ENCODE assay signal across 8 mouse cellular contexts in the genomic region with DNA sequence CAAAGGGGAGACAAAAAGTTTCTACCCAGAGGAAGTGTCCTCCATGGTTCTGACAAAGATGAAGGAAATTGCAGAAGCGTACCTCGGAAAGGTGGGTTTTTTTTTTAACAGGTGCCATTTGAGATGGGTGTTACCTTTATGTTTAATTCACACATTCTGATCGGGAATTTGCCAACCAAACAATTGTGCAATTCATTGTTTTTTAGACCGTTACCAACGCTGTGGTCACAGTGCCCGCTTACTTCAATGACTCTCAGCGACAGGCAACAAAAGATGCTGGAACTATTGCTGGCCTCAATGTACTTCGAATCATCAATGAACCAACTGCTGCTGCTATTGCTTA. TPM values are rescaled to one million over a fixed set of nuclear protein-coding genes. Genes with fewer than 3 reads are reported as not detected.
DNase-seq lines count a peak whose midpoint lies in the region; ATAC-seq and TF ChIP-seq lines count a peak whose summit lies in the region.
"Not testable (repeated sequence)": the region's sequence is repeated elsewhere in the genome, so short reads cannot be mapped to it uniquely, and the experiment has no call there.

No protein-coding gene starts in this region.

- H3K4me3 ChIP-seq in cerebellum, adult 2 months (replicated peaks; ENCODE audit: insufficient read depth, low read depth, low read length), result peak overlapping the region; percentile 43
- H3K4me3 ChIP-seq in forebrain, embryonic 13.5 days, result peak overlapping the region; percentile 94
- H3K4me3 ChIP-seq in heart, postnatal 0 days (ENCODE audit: low read depth, low read length), result peak overlapping the region; percentile 95
- peak overlapping the region; percentile 98 for H3K4me3 ChIP-seq in kidney, adult 2 months (ENCODE audit: insufficient read depth, low read depth, low read length)
- peak overlapping the region; percentile 99 for H3K4me3 ChIP-seq in liver, embryonic 11.5 days (ENCODE audit: low read depth, low read length)
- peak overlapping the region; percentile 94 for H3K4me3 ChIP-seq in midbrain, embryonic 10.5 days
- peak overlapping the region; percentile 69 for H3K4me3 ChIP-seq in olfactory bulb, adult 2 months (ENCODE audit: insufficient read depth, low read depth, low read length)

- TF ChIP-seq POLR2A in cerebellum, adult 2 months (IDR thresholded peaks at IDR 0.05; ENCODE audit: borderline replicate concordance, insufficient read depth, low read length); kidney, adult 2 months (IDR thresholded peaks at IDR 0.05; ENCODE audit: low read depth, low read length); olfactory bulb, adult 2 months (IDR thresholded peaks at IDR 0.05; ENCODE audit: insufficient read depth, low read depth, low read length): not testable (repeated sequence)

- not testable (repeated sequence) for TF ChIP-seq CTCF in cerebellum, adult 2 months (IDR thresholded peaks at IDR 0.05; ENCODE audit: borderline replicate concordance, insufficient read depth, low read depth, low read length); heart, postnatal 0 days (IDR thresholded peaks at IDR 0.05; ENCODE audit: low read depth); kidney, adult 2 months (conservative IDR thresholded peaks at IDR 0.05; ENCODE audit: insufficient read depth, insufficient read length, low read depth, low read length); olfactory bulb, adult 2 months (IDR thresholded peaks at IDR 0.05; ENCODE audit: insufficient read depth, low read depth, low read length)

- not testable (repeated sequence) for ATAC-seq in forebrain, embryonic 13.5 days; heart, postnatal 0 days (ENCODE audit: insufficient read depth, low read depth); liver, embryonic 11.5 days (replicated peaks; ENCODE audit: low FRiP score)

- not testable (repeated sequence) for H3K27ac ChIP-seq in cerebellum, adult 2 months (ENCODE audit: insufficient read depth, low read length); forebrain, embryonic 13.5 days; heart, postnatal 0 days (ENCODE audit: low read depth); kidney, adult 2 months (ENCODE audit: insufficient read depth, low read depth, low read length); midbrain, embryonic 10.5 days (replicated peaks); olfactory bulb, adult 2 months (ENCODE audit: insufficient read depth, low read depth, low read length)
- peak overlapping the region; percentile 99 for H3K27ac ChIP-seq in liver, embryonic 11.5 days (ENCODE audit: low read depth, low read length)

- H3K4me2 ChIP-seq in forebrain, embryonic 13.5 days, result peak overlapping the region; percentile 69
- H3K4me2 ChIP-seq in heart, postnatal 0 days (ENCODE audit: low read depth, low read length), result peak overlapping the region; percentile 88
- peak overlapping the region; percentile 78 for H3K4me2 ChIP-seq in liver, embryonic 11.5 days

- TF ChIP-seq EP300 in heart, postnatal 0 days (IDR thresholded peaks at IDR 0.05; ENCODE audit: low read depth), result not testable (repeated sequence)

- peak overlapping the region; percentile 98 for H3K9ac ChIP-seq in forebrain, embryonic 13.5 days
- 0 out of 2 replicates have a peak overlapping the region, but pooled peaks have one; percentile 97 for H3K9ac ChIP-seq in heart, postnatal 0 days (replicated peaks; ENCODE audit: low read depth, low read length)
- peak overlapping the region; percentile 100 for H3K9ac ChIP-seq in liver, embryonic 11.5 days (ENCODE audit: low read depth, low read length)

- peak; percentile 39 for DNase-seq in 3T3-L1 (ENCODE audit: low read depth, low spot score)
- DNase-seq in cerebellum, adult 2 months; heart, postnatal 0 days (ENCODE audit: low spot score); kidney, adult 2 months; liver, embryonic 11.5 days (ENCODE audit: low spot score); midbrain, embryonic 10.5 days (ENCODE audit: low spot score): not testable (repeated sequence)

- not testable (repeated sequence) for H3K27me3 ChIP-seq in cerebellum, adult 2 months (ENCODE audit: control insufficient read depth, insufficient read depth, low read length); forebrain, embryonic 13.5 days; heart, postnatal 0 days (ENCODE audit: control insufficient read depth, insufficient read depth, low read length); kidney, adult 2 months (replicated peaks; ENCODE audit: control insufficient read depth, insufficient read depth, low read length); liver, embryonic 11.5 days (replicated peaks; ENCODE audit: control insufficient read depth, insufficient read depth, low read length); midbrain, embryonic 10.5 days (ENCODE audit: low read depth, poor library complexity, severe bottlenecking)

- H3K4me1 ChIP-seq in cerebellum, adult 2 months (ENCODE audit: control insufficient read depth, insufficient read depth, low read length), result peaks cover 18% of the 10 kb centered on the region
- peaks cover 54% of the 10 kb centered on the region for H3K4me1 ChIP-seq in forebrain, embryonic 13.5 days
- peaks cover 21% of the 10 kb centered on the region for H3K4me1 ChIP-seq in heart, postnatal 0 days (ENCODE audit: control insufficient read depth, insufficient read depth)
- H3K4me1 ChIP-seq in kidney, adult 2 months (ENCODE audit: control insufficient read depth, insufficient read depth, low read length), result peaks cover 17% of the 10 kb centered on the region
- peaks cover 22% of the 10 kb centered on the region for H3K4me1 ChIP-seq in liver, embryonic 11.5 days (replicated peaks; ENCODE audit: control insufficient read depth, insufficient read depth, low read length)
- peaks cover 67% of the 10 kb centered on the region for H3K4me1 ChIP-seq in midbrain, embryonic 10.5 days
- H3K4me1 ChIP-seq in olfactory bulb, adult 2 months (ENCODE audit: control insufficient read depth, insufficient read depth, low read length), result not testable (repeated sequence)

- H3K36me3 ChIP-seq in forebrain, embryonic 13.5 days (ENCODE audit: poor library complexity, severe bottlenecking), result peaks cover 42% of the 10 kb centered on the region
- H3K36me3 ChIP-seq in heart, postnatal 0 days (replicated peaks; ENCODE audit: control insufficient read depth, insufficient read depth, low read length), result peaks cover 46% of the 10 kb centered on the region
- H3K36me3 ChIP-seq in kidney, adult 2 months (ENCODE audit: control insufficient read depth, insufficient read depth, low read length), result peaks cover 24% of the 10 kb centered on the region
- peaks cover 18% of the 10 kb centered on the region for H3K36me3 ChIP-seq in liver, embryonic 11.5 days (ENCODE audit: control insufficient read depth, insufficient read depth, low read length)
- H3K36me3 ChIP-seq in midbrain, embryonic 10.5 days, result peaks cover 55% of the 10 kb centered on the region

- 1% methylated on average over 8 of the region's 8 CpGs for WGBS in cerebellum, adult 2 months
- WGBS in forebrain, embryonic 13.5 days, result 2% methylated on average over 8 of the region's 8 CpGs
- 2% methylated on average over 8 of the region's 8 CpGs for WGBS in heart, postnatal 0 days
- 1% methylated on average over 8 of the region's 8 CpGs for WGBS in kidney, adult 2 months
- 4% methylated on average over 8 of the region's 8 CpGs for WGBS in liver, embryonic 11.5 days
- WGBS in midbrain, embryonic 10.5 days, result 7% methylated on average over 8 of the region's 8 CpGs
- WGBS in olfactory bulb, adult 2 months, result under 1% methylated on average over 8 of the region's 8 CpGs

- H3K9me3 ChIP-seq in forebrain, embryonic 13.5 days (replicated peaks); heart, postnatal 0 days (replicated peaks; ENCODE audit: control insufficient read depth, low read length); liver, embryonic 11.5 days (ENCODE audit: control insufficient read depth, low read length); midbrain, embryonic 10.5 days (replicated peaks): not testable (repeated sequence)

RNA-seq across cellular contexts. Expression of gene Hspa8, which starts 1.7 kb away (rescaled TPM):
- 2,645 and 2,703 TPM in 2 replicates for polyA plus RNA-seq in cerebellum, adult 2 months (2012; rRNA removed)
- 3,030 and 3,122 TPM in 2 replicates for polyA plus RNA-seq in forebrain, embryonic 13.5 days (2015; fragmentation: Nextera tagmentation; extraction: Ambion mirVana)
- total RNA-seq in heart, postnatal 0 days (2014; rRNA removed; ENCODE audit: low replicate concordance), result 2,627 and 2,715 TPM in 2 replicates
- polyA plus RNA-seq in heart, postnatal 0 days (2015; fragmentation: Nextera tagmentation; extraction: Ambion mirVana), result 1,298 and 1,386 TPM in 2 replicates
- 3,384 and 3,621 TPM in 2 replicates for polyA plus RNA-seq in kidney, adult 2 months (2012; rRNA removed)
- 3,603 and 3,888 TPM in 2 replicates for polyA plus RNA-seq in liver, embryonic 11.5 days (2014; fragmentation: Nextera tagmentation; extraction: Ambion mirVana)
- polyA plus RNA-seq in midbrain, embryonic 10.5 days (2016; fragmentation: Nextera tagmentation; extraction: Ambion mirVana), result 3,165 and 3,904 TPM in 2 replicates
- 1,623 and 1,837 TPM in 2 replicates for polyA plus RNA-seq in olfactory bulb, adult 2 months (2012; ENCODE audit: insufficient read depth, insufficient read length, low replicate concordance, missing spikeins)

Comparison
In these comparisons a context has a peak if more than half of its experiments do, and no peak if none do; other contexts are left out.
1. H3K4me3 ChIP-seq: peak in every context shown above with its lines; median percentile 99 in liver, embryonic 11.5 days; 98 in kidney, adult 2 months; 95 in heart, postnatal 0 days; 94 in forebrain, embryonic 13.5 days; 94 in midbrain, embryonic 10.5 days; 69 in olfactory bulb, adult 2 months; 43 in cerebellum, adult 2 months.